Mouse (Mus musculus): ENCODE data around the gene Henmt1. TPM values are rescaled to one million over a fixed set of nuclear protein-coding genes. Genes with fewer than 3 reads are reported as not detected.

Henmt1 gene
- polyA plus RNA-seq, 1 experiment from 2014 or later: 0.28 TPM

GRCm38 (mm10) chr3:108961655-108962054, 22.0 kb downstream of the Henmt1 start:
- 45% methylated on average over 6 of the region's 6 CpGs for WGBS
- no peak overlapping the region for H3K4me2 ChIP-seq (ENCODE audit: low read depth, low read length)
- no peak for ATAC-seq

GRCm38 (mm10) chr3:108963278-108963677, 23.6 kb downstream of the Henmt1 start:
- 71% methylated on average over 3 of the region's 3 CpGs for WGBS
- Histone ChIP-seq H3K27me3 (replicated peaks; ENCODE audit: control insufficient read depth, insufficient read depth, low read length) (no peaks in the 10 kb centered on the region), H3K9ac (ENCODE audit: low read depth, low read length) (no peak overlapping the region), H3K27ac (ENCODE audit: low read length) (no peak overlapping the region), H3K36me3 (ENCODE audit: control insufficient read depth, insufficient read depth, low read length) (no peaks in the 10 kb centered on the region), H3K4me2 (ENCODE audit: low read depth, low read length) (no peak overlapping the region), H3K4me1 (ENCODE audit: control insufficient read depth, insufficient read depth, low read length) (peaks cover 4% of the 10 kb centered on the region; the same call in 1 of the 2 replicates), H3K4me3 (ENCODE audit: low read length) (no peak overlapping the region), H3K9me3 (ENCODE audit: control insufficient read depth, low read length) (no peaks in the 10 kb centered on the region)
- no peak for ATAC-seq

More at GRCm38 (mm10) chr3:108961655-108962054, 22.0 kb downstream of the Henmt1 start:
- H3K4me3 ChIP-seq (ENCODE audit: low read length): no peak overlapping the region
- no peak overlapping the region for H3K9ac ChIP-seq (ENCODE audit: low read depth, low read length)
- H3K36me3 ChIP-seq (ENCODE audit: control insufficient read depth, insufficient read depth, low read length): no peaks in the 10 kb centered on the region
- H3K4me1 ChIP-seq (ENCODE audit: control insufficient read depth, insufficient read depth, low read length): peaks cover 4% of the 10 kb centered on the region; the same call in 1 of the 2 replicates
- H3K27me3 ChIP-seq (replicated peaks; ENCODE audit: control insufficient read depth, insufficient read depth, low read length): no peaks in the 10 kb centered on the region
- H3K9me3 ChIP-seq (ENCODE audit: control insufficient read depth, low read length): no peaks in the 10 kb centered on the region
- H3K27ac ChIP-seq (ENCODE audit: low read length): no peak overlapping the region

- no peaks in the 10 kb centered on the region for H3K27me3 ChIP-seq (replicated peaks; ENCODE audit: control insufficient read depth, insufficient read depth, low read length)
- no peak for ATAC-seq
- H3K36me3 ChIP-seq (ENCODE audit: control insufficient read depth, insufficient read depth, low read length): no peaks in the 10 kb centered on the region
- 84% methylated on average over 3 of the region's 3 CpGs for WGBS
- no peaks in the 10 kb centered on the region for H3K9me3 ChIP-seq (ENCODE audit: control insufficient read depth, low read length)
- no peak overlapping the region for H3K9ac ChIP-seq (ENCODE audit: low read depth, low read length)
- H3K4me2 ChIP-seq (ENCODE audit: low read depth, low read length): no peak overlapping the region
- H3K4me3 ChIP-seq (ENCODE audit: low read length): no peak overlapping the region
- peaks cover 4% of the 10 kb centered on the region; the same call in 1 of the 2 replicates for H3K4me1 ChIP-seq (ENCODE audit: control insufficient read depth, insufficient read depth, low read length)
- H3K27ac ChIP-seq (ENCODE audit: low read length): no peak overlapping the region
Measured at GRCm38 (mm10) chr3:108963776-108964175, 24.1 kb downstream of the Henmt1 start.

- Histone ChIP-seq H3K4me2 (ENCODE audit: low read depth, low read length) (no peak overlapping the region), H3K27me3 (replicated peaks; ENCODE audit: control insufficient read depth, insufficient read depth, low read length) (no peaks in the 10 kb centered on the region), H3K27ac (ENCODE audit: low read length) (no peak overlapping the region), H3K9ac (ENCODE audit: low read depth, low read length) (no peak overlapping the region), H3K9me3 (ENCODE audit: control insufficient read depth, low read length) (no peaks in the 10 kb centered on the region), H3K4me3 (ENCODE audit: low read length) (no peak overlapping the region), H3K4me1 (ENCODE audit: control insufficient read depth, insufficient read depth, low read length) (peaks cover 4% of the 10 kb centered on the region; the same call in 1 of the 2 replicates), H3K36me3 (ENCODE audit: control insufficient read depth, insufficient read depth, low read length) (no peaks in the 10 kb centered on the region)
- ATAC-seq: no peak
- WGBS: 74% methylated on average over 7 of the region's 7 CpGs
Measured at GRCm38 (mm10) chr3:108964361-108965044, 24.8 kb downstream of the Henmt1 start.

GRCm38 (mm10) chr3:108966051-108966450, 26.4 kb downstream of the Henmt1 start:
- ATAC-seq: no peak
- 95% methylated on average over 3 of the region's 3 CpGs for WGBS

GRCm38 (mm10) chr3:108973980-108974660, 34.4 kb downstream of the Henmt1 start:
- Histone ChIP-seq H3K27ac (ENCODE audit: low read length) (no peak overlapping the region), H3K4me2 (ENCODE audit: low read depth, low read length) (no peak overlapping the region), H3K36me3 (ENCODE audit: control insufficient read depth, insufficient read depth, low read length) (peaks cover 6% of the 10 kb centered on the region), H3K9ac (ENCODE audit: low read depth, low read length) (no peak overlapping the region), H3K4me3 (ENCODE audit: low read length) (no peak overlapping the region), H3K4me1 (ENCODE audit: control insufficient read depth, insufficient read depth, low read length) (no peaks in the 10 kb centered on the region), H3K27me3 (replicated peaks; ENCODE audit: control insufficient read depth, insufficient read depth, low read length) (no peaks in the 10 kb centered on the region), H3K9me3 (ENCODE audit: control insufficient read depth, low read length) (no peaks in the 10 kb centered on the region)
- ATAC-seq: no peak
- WGBS: 85% methylated on average over 13 of the region's 13 CpGs

More at GRCm38 (mm10) chr3:108966051-108966450, 26.4 kb downstream of the Henmt1 start:
- H3K9ac ChIP-seq (ENCODE audit: low read depth, low read length): no peak overlapping the region
- no peaks in the 10 kb centered on the region for H3K36me3 ChIP-seq (ENCODE audit: control insufficient read depth, insufficient read depth, low read length)
- no peaks in the 10 kb centered on the region for H3K9me3 ChIP-seq (ENCODE audit: control insufficient read depth, low read length)
- H3K4me1 ChIP-seq (ENCODE audit: control insufficient read depth, insufficient read depth, low read length): peaks cover 4% of the 10 kb centered on the region; the same call in 1 of the 2 replicates
- no peak overlapping the region for H3K4me2 ChIP-seq (ENCODE audit: low read depth, low read length)
- no peak overlapping the region for H3K4me3 ChIP-seq (ENCODE audit: low read length)
- H3K27me3 ChIP-seq (replicated peaks; ENCODE audit: control insufficient read depth, insufficient read depth, low read length): no peaks in the 10 kb centered on the region
- no peak overlapping the region for H3K27ac ChIP-seq (ENCODE audit: low read length)

GRCm38 (mm10) chr3:108974920-108975485, 35.3 kb downstream of the Henmt1 start:
- Histone ChIP-seq H3K9me3 (ENCODE audit: control insufficient read depth, low read length) (no peaks in the 10 kb centered on the region), H3K9ac (ENCODE audit: low read depth, low read length) (no peak overlapping the region), H3K27ac (ENCODE audit: low read length) (no peak overlapping the region), H3K4me3 (ENCODE audit: low read length) (no peak overlapping the region), H3K36me3 (ENCODE audit: control insufficient read depth, insufficient read depth, low read length) (peaks cover 12% of the 10 kb centered on the region), H3K27me3 (replicated peaks; ENCODE audit: control insufficient read depth, insufficient read depth, low read length) (no peaks in the 10 kb centered on the region), H3K4me2 (ENCODE audit: low read depth, low read length) (no peak overlapping the region), H3K4me1 (ENCODE audit: control insufficient read depth, insufficient read depth, low read length) (no peaks in the 10 kb centered on the region)
- no peak for ATAC-seq
- 85% methylated on average over 15 of the region's 15 CpGs for WGBS

- Histone ChIP-seq H3K27me3 (replicated peaks; ENCODE audit: control insufficient read depth, insufficient read depth, low read length) (no peaks in the 10 kb centered on the region), H3K4me1 (ENCODE audit: control insufficient read depth, insufficient read depth, low read length) (no peaks in the 10 kb centered on the region), H3K9ac (ENCODE audit: low read depth, low read length) (no peak overlapping the region), H3K9me3 (ENCODE audit: control insufficient read depth, low read length) (no peaks in the 10 kb centered on the region), H3K27ac (ENCODE audit: low read length) (no peak overlapping the region), H3K4me2 (ENCODE audit: low read depth, low read length) (no peak overlapping the region), H3K36me3 (ENCODE audit: control insufficient read depth, insufficient read depth, low read length) (peaks cover 16% of the 10 kb centered on the region), H3K4me3 (ENCODE audit: low read length) (no peak overlapping the region)
- WGBS: 94% methylated on average over 13 of the region's 13 CpGs
- no peak for ATAC-seq
Measured at GRCm38 (mm10) chr3:108977340-108978030, 37.8 kb downstream of the Henmt1 start.

GRCm38 (mm10) chr3:108981946-108982345, 42.3 kb downstream of the Henmt1 start:
- 84% methylated on average over 6 of the region's 6 CpGs for WGBS
- no peak overlapping the region for H3K4me3 ChIP-seq (ENCODE audit: low read length)
- no peaks in the 10 kb centered on the region for H3K27me3 ChIP-seq (replicated peaks; ENCODE audit: control insufficient read depth, insufficient read depth, low read length)
- no peak overlapping the region for H3K27ac ChIP-seq (ENCODE audit: low read length)
- H3K9ac ChIP-seq (ENCODE audit: low read depth, low read length): no peak overlapping the region
- H3K4me2 ChIP-seq (ENCODE audit: low read depth, low read length): no peak overlapping the region
- H3K9me3 ChIP-seq (ENCODE audit: control insufficient read depth, low read length): no peaks in the 10 kb centered on the region
- no peaks in the 10 kb centered on the region for H3K4me1 ChIP-seq (ENCODE audit: control insufficient read depth, insufficient read depth, low read length)
- H3K36me3 ChIP-seq (ENCODE audit: control insufficient read depth, insufficient read depth, low read length): peaks cover 16% of the 10 kb centered on the region
- ATAC-seq: no peak
